Mouse (Mus musculus): ENCODE measurements around the gene Olfr1364.

The Olfr1364 gene

GRCm38 (mm10) chr13:21581659-21582058 is at the start of gene Olfr1364:
Olfr1364 (minus strand) TSS chr13:21581759.
- no peak for DNase-seq (ENCODE audit: low read depth, low spot score)

- no peak for DNase-seq (ENCODE audit: low read depth, low spot score)
These were observed 32.4 kb upstream of the Olfr1364 start, which contains the start of gene Olfr1362 for GRCm38 (mm10) chr13:21613922-21614321. Olfr1362 (minus strand) TSS chr13:21614022.

- DNase-seq (ENCODE audit: low read depth, low spot score), result no peak
These were observed 10.1 kb upstream of the Olfr1364 start for GRCm38 (mm10) chr13:21591618-21592017.

GRCm38 (mm10) chr13:21559793-21560192 is 21.8 kb downstream of the Olfr1364 start, which contains the start of gene Olfr1535:
Olfr1535 (minus strand) TSS chr13:21559893.
- DNase-seq (ENCODE audit: low read depth, low spot score), result no peak

- no peak for DNase-seq (ENCODE audit: low read depth, low spot score)
These were observed 31.0 kb downstream of the Olfr1364 start for GRCm38 (mm10) chr13:21550416-21551110.

- DNase-seq (ENCODE audit: low read depth, low spot score), result no peak
These were observed 32.1 kb downstream of the Olfr1364 start for GRCm38 (mm10) chr13:21549487-21549886.

GRCm38 (mm10) chr13:21542708-21543107 is 38.9 kb downstream of the Olfr1364 start, which contains the start of gene Olfr1366:
Olfr1366 (minus strand) TSS chr13:21542808.
- no peak for DNase-seq (ENCODE audit: low read depth, low spot score)

GRCm38 (mm10) chr13:21530781-21531201 is 50.8 kb downstream of the Olfr1364 start, which contains the start of gene Zkscan8:
Zkscan8 (minus strand) TSS chr13:21531120.
- peak; percentile 86 for DNase-seq (ENCODE audit: low read depth, low spot score)

- DNase-seq (ENCODE audit: low read depth, low spot score), result peak; percentile 39
These were observed 51.4 kb downstream of the Olfr1364 start for GRCm38 (mm10) chr13:21530136-21530535.

Data from 3T3-L1 (cell line).